ENCODE assay signal across 12 mouse cellular contexts in genomic region chr8:111465341-111465740, GRCm38 (mm10). TPM values are rescaled to one million over a fixed set of nuclear protein-coding genes. Genes with fewer than 3 reads are reported as not detected.
DNase-seq lines count a peak whose midpoint lies in the region; ATAC-seq and TF ChIP-seq lines count a peak whose summit lies in the region.
"Had no signal": no experiment of that assay in that cellular context is flagged by ENCODE, and none has a peak within 500 bp of the region (broad histone marks: within the 10 kb centered on the region; RNA-seq: fewer than 3 reads in every experiment).

No protein-coding gene starts in this region.

- ATAC-seq in CD4-positive, CD25-positive, alpha-beta regulatory T cell, adult 4 months: no peak
- ATAC-seq in limb, embryonic 15.5 days (ENCODE audit: insufficient number of reproducible peaks, low FRiP score, low TSS enrichment, low read depth): no peak
- ATAC-seq in forebrain, embryonic 14.5 days: no peak

- peak; percentile 18; the same call in 1 of the 2 replicates for TF ChIP-seq CTCF in bone marrow, adult 2 months (IDR thresholded peaks at IDR 0.05; ENCODE audit: control insufficient read depth, insufficient read depth, low read length)
- TF ChIP-seq CTCF in thymus, adult 2 months (IDR thresholded peaks at IDR 0.05; ENCODE audit: borderline replicate concordance, control insufficient read depth, extremely low read depth, insufficient read depth, low read length, poor library complexity): no peak

- peak; percentile 56 for DNase-seq in CD4-positive, CD25-positive, alpha-beta regulatory T cell, adult 2 months (ENCODE audit: low read depth, low spot score)
- DNase-seq in limb, embryonic 10.5 days (ENCODE audit: low spot score): no peak
- DNase-seq in thymus, adult 2 months: peak; percentile 45
- DNase-seq in right cerebral cortex, adult 18-20 months: no peak
- no peak for DNase-seq in forebrain, embryonic 14.5 days (ENCODE audit: low spot score)
- DNase-seq: layer of hippocampus, adult 9-11 months had no signal

- H3K4me2 ChIP-seq in limb, embryonic 15.5 days: no peak overlapping the region
- no peak overlapping the region for H3K4me2 ChIP-seq in forebrain, embryonic 14.5 days (ENCODE audit: low read length)
- H3K4me2 ChIP-seq: embryonic facial prominence, embryonic 12.5 days; heart, embryonic 12.5 days; lung, embryonic 15.5 days had no signal

- H3K4me1 ChIP-seq in limb, embryonic 15.5 days: peaks cover 14% of the 10 kb centered on the region
- H3K4me1 ChIP-seq in limb, embryonic 10.5 days: no peaks in the 10 kb centered on the region
- H3K4me1 ChIP-seq in bone marrow, adult 2 months (ENCODE audit: control insufficient read depth, insufficient read depth, low read length): no peaks in the 10 kb centered on the region
- no peaks in the 10 kb centered on the region for H3K4me1 ChIP-seq in thymus, adult 2 months (replicated peaks; ENCODE audit: control insufficient read depth, insufficient read depth, low read length)
- H3K4me1 ChIP-seq in forebrain, embryonic 14.5 days (ENCODE audit: control insufficient read depth, insufficient read depth, low read length): peaks cover 27% of the 10 kb centered on the region
- H3K4me1 ChIP-seq: lung, embryonic 15.5 days had no signal

- H3K9me3 ChIP-seq in limb, embryonic 15.5 days: no peaks in the 10 kb centered on the region
- no peaks in the 10 kb centered on the region for H3K9me3 ChIP-seq in limb, embryonic 10.5 days (replicated peaks)
- no peaks in the 10 kb centered on the region for H3K9me3 ChIP-seq in forebrain, embryonic 14.5 days (replicated peaks; ENCODE audit: control insufficient read depth, low read length)
- H3K9me3 ChIP-seq: embryonic facial prominence, embryonic 12.5 days; heart, embryonic 12.5 days; lung, embryonic 15.5 days had no signal

- no peak overlapping the region for H3K9ac ChIP-seq in limb, embryonic 15.5 days
- no peak overlapping the region for H3K9ac ChIP-seq in forebrain, embryonic 14.5 days (ENCODE audit: low read length)
- H3K9ac ChIP-seq: embryonic facial prominence, embryonic 12.5 days; heart, embryonic 12.5 days; lung, embryonic 15.5 days had no signal

- no peak for TF ChIP-seq POLR2A in bone marrow, adult 2 months (IDR thresholded peaks at IDR 0.05; ENCODE audit: borderline replicate concordance, control insufficient read depth, low read depth, low read length)
- no peak for TF ChIP-seq POLR2A in thymus, adult 2 months (IDR thresholded peaks at IDR 0.05; ENCODE audit: control insufficient read depth, extremely low read depth, insufficient read depth, low read length, poor library complexity)

- no peaks in the 10 kb centered on the region for H3K27me3 ChIP-seq in limb, embryonic 15.5 days
- no peaks in the 10 kb centered on the region for H3K27me3 ChIP-seq in limb, embryonic 10.5 days (ENCODE audit: low read depth, poor library complexity, severe bottlenecking)
- H3K27me3 ChIP-seq in thymus, adult 2 months (ENCODE audit: control insufficient read depth, insufficient read depth, low read length): no peaks in the 10 kb centered on the region
- no peaks in the 10 kb centered on the region for H3K27me3 ChIP-seq in forebrain, embryonic 14.5 days (replicated peaks; ENCODE audit: control insufficient read depth, insufficient read depth, low read length)
- H3K27me3 ChIP-seq: embryonic facial prominence, embryonic 12.5 days; heart, embryonic 12.5 days; lung, embryonic 15.5 days had no signal

- 0 out of 2 replicates have a peak overlapping the region, but pooled peaks have one; percentile 35 for H3K27ac ChIP-seq in limb, embryonic 15.5 days
- no peak overlapping the region for H3K27ac ChIP-seq in limb, embryonic 10.5 days
- no peak overlapping the region for H3K27ac ChIP-seq in bone marrow, adult 2 months (ENCODE audit: control insufficient read depth, insufficient read depth, low read depth, low read length, poor library complexity)
- H3K27ac ChIP-seq in thymus, adult 2 months (ENCODE audit: control insufficient read depth, insufficient read depth, low read length): no peak overlapping the region
- no peak overlapping the region for H3K27ac ChIP-seq in forebrain, embryonic 14.5 days (ENCODE audit: low read depth, low read length)
- H3K27ac ChIP-seq: embryonic facial prominence, embryonic 12.5 days; lung, embryonic 15.5 days had no signal

- H3K4me3 ChIP-seq in limb, embryonic 15.5 days: no peak overlapping the region
- no peak overlapping the region for H3K4me3 ChIP-seq in limb, embryonic 10.5 days
- no peak overlapping the region for H3K4me3 ChIP-seq in bone marrow, adult 2 months (replicated peaks; ENCODE audit: control insufficient read depth, low read depth, low read length)
- no peak overlapping the region for H3K4me3 ChIP-seq in thymus, adult 2 months (ENCODE audit: control insufficient read depth, insufficient read depth, low read length)
- H3K4me3 ChIP-seq in forebrain, embryonic 14.5 days (ENCODE audit: low read depth, low read length): no peak overlapping the region
- H3K4me3 ChIP-seq: embryonic facial prominence, embryonic 12.5 days; heart, embryonic 12.5 days; lung, embryonic 15.5 days had no signal

- WGBS in limb, embryonic 15.5 days: 91% methylated on average over 1 of the region's 1 CpGs
- WGBS in limb, embryonic 10.5 days: 95% methylated on average over 1 of the region's 1 CpGs
- 83% methylated on average over 1 of the region's 1 CpGs for WGBS in bone marrow, adult 2 months
- 95% methylated on average over 1 of the region's 1 CpGs for WGBS in thymus, adult 2 months
- WGBS in forebrain, embryonic 14.5 days: 91% methylated on average over 1 of the region's 1 CpGs

- H3K36me3 ChIP-seq in limb, embryonic 15.5 days: peaks cover 28% of the 10 kb centered on the region
- H3K36me3 ChIP-seq in limb, embryonic 10.5 days: peaks cover 36% of the 10 kb centered on the region
- H3K36me3 ChIP-seq in thymus, adult 2 months (ENCODE audit: control insufficient read depth, insufficient read depth, low read length): no peaks in the 10 kb centered on the region
- peaks cover 8% of the 10 kb centered on the region; the same call in 1 of the 2 replicates for H3K36me3 ChIP-seq in forebrain, embryonic 14.5 days (ENCODE audit: control insufficient read depth, insufficient read depth, low read length)

RNA-seq across cellular contexts. Expression of gene Wdr59, which starts 56.6 kb away (rescaled TPM):
- 1 to 10 TPM; 4.3 to 6.5 TPM for polyA plus RNA-seq in CD4-positive, CD25-positive, alpha-beta regulatory T cell, adult 4 months (2017; shearing (Covaris generic))
- 5.6 and 6.2 TPM in 2 replicates for polyA plus RNA-seq in limb, embryonic 15.5 days (2015; fragmentation: Nextera tagmentation; extraction: Ambion mirVana)
- 5.7 and 6.4 TPM in 2 replicates for polyA plus RNA-seq in limb, embryonic 10.5 days (2016; fragmentation: Nextera tagmentation; extraction: Ambion mirVana)
- polyA plus RNA-seq in bone marrow, adult 2 months (2011; ENCODE audit: insufficient read depth, insufficient read length, low replicate concordance, missing spikeins): 3.1 and 3.9 TPM in 2 replicates
- 9.0 and 10.1 TPM in 2 replicates for polyA plus RNA-seq in thymus, adult 2 months (2012; rRNA removed)
- polyA plus RNA-seq in forebrain, embryonic 14.5 days (2014; fragmentation: Nextera tagmentation; extraction: Ambion mirVana): 2.9 and 4.2 TPM in 2 replicates

Comparison
In these comparisons a context has a peak if more than half of its experiments do, and no peak if none do; other contexts are left out.
1. DNase-seq: peak in CD4-positive, CD25-positive, alpha-beta regulatory T cell, adult 2 months (single experiment) and thymus, adult 2 months (single experiment); none in limb, embryonic 10.5 days (single experiment), right cerebral cortex, adult 18-20 months (single experiment) and forebrain, embryonic 14.5 days (single experiment).